Mouse (Mus musculus) hematopoietic stem cell, adult 5-6 weeks (primary cell): Measurements from ENCODE around the gene Ghrhr. TPM values are rescaled to one million over a fixed set of nuclear protein-coding genes. Genes with fewer than 3 reads are reported as not detected.

Experiments
- ATAC-seq, 2 experiments: fragments of 125-278 bp in 1 of 2; replicated peaks in 1 of 2; 2 replicates each; pipeline ENCODE4 v1.8.0; 2016 to 2017; ENCODE audit warnings: inconsistent platforms in 2 of 2, mild to moderate bottlenecking in 2 of 2, moderate number of reproducible peaks in 2 of 2, low read depth in 1 of 2, moderate TSS enrichment in 1 of 2; ENCODE audit not compliant: low FRiP score in 2 of 2, poor library complexity in 2 of 2, severe bottlenecking in 2 of 2, insufficient read depth in 1 of 2, low TSS enrichment in 1 of 2
- total RNA-seq: library from RNA; stranded (forward); fragments of 172-1452, 232-1000 nt; gene quantifications from 2 replicates; pipeline ENCODE4 v1.2.3, GENCODE M21; 2017

The Ghrhr gene
- total RNA-seq, 1 experiment from 2014 or later: not detected

DNA sequence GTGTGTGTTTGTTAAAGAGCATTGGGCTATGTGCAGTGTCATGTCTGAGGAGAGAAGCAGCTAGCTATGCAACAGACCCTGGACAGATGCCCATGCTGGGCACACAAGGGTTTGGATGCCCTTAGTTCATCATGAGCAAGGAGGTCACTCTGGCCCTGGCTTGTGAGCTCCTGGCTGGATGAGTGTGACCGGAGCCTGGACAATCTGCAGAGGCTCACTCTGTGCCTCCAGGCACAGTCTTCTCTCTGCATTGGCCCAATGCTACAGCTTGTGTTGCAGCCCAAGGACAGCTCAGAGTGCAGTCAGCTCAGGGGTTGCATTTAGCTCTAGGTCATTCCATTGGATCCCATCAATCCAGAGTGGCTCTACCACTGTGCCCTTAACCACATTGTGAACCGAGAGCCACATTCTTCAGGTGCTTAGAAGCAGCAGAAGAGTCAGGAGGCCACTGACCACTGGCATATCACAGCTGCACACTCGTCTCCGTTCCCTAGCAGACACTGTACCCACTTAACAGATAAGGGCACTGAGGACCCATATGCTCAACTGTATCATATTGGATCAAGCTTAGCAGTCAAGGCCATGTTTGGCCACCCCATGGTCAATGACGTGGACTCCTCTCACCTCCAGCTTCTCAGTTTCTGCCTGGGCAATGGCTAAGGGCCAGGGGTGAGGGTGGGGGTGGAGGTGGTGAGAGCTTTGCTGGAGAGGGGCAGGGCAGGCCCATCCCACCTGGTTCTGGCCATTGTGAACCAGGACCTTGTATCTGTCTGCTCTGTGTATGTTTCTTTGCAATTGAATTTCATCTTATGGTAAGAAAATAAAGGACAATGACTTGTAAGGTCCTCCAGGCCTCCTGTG lies 28.2 kb upstream of the Ghrhr start:
- no peak for ATAC-seq

DNA sequence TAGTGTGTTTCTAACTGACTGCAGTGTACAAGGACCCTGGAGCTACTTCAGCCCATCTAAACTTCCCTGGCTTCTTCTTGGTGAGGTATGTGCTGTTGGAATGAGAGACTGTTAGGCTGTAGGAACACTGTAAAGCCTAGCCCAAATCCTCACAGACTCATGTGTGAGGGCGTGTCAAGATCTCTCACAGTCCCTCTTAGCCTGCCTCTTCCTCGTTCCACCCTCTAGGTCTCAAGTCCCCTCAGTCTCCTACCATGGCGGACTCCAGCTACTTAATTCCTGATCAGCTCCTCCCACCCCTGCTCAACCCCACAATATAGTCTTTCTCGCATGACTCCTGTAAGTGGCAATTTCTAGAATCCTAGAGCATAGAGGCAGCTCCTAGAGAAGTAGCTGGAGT lies 26.9 kb upstream of the Ghrhr start:
- ATAC-seq: no peak

DNA sequence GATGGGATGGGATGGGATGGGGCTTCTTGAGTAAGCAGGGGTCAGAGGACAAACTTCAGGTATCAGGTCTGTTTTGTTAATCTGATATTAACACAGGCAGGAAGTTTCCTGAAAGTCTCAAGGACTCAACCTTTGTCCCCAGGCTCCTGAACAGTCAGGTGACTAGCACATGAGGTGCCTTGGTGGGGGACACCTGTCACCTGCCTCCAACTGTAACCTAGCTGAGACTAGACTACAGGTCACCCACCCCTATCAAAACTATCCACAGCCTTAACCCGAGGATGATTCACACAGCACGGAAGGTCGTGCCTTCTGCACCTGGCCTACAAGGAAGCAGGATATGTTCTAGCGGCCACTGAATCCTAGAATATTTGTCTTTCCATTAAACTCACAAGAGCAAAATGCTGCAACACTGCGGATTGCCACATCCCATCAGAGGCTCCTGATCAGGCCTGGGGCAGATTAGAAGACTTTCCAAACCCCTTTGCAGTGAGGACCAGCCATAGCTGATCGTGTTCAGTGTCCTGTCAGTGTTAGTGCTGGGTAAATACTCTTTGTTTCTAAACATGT lies 25.6 kb upstream of the Ghrhr start:
- ATAC-seq: no peak

DNA sequence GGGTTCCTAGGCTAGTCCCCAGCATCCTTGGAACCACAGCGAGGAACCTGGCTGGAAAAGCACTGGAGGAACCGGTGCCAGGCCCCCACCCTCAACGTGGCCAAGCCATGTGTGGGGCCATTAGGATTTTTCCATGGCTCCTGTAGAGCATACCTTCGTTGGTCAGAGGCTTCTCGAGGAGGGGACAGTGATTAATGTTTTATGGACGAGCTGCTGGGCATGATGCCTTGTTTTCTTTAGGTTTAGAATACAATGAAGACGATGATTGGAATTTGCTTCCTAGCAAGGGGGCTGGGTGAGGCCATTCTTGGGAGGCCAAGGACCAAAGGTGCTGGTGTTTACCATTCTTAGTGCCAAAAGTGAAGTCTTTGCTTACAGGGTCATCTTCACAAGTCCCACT lies 24.4 kb upstream of the Ghrhr start:
- no peak for ATAC-seq

DNA sequence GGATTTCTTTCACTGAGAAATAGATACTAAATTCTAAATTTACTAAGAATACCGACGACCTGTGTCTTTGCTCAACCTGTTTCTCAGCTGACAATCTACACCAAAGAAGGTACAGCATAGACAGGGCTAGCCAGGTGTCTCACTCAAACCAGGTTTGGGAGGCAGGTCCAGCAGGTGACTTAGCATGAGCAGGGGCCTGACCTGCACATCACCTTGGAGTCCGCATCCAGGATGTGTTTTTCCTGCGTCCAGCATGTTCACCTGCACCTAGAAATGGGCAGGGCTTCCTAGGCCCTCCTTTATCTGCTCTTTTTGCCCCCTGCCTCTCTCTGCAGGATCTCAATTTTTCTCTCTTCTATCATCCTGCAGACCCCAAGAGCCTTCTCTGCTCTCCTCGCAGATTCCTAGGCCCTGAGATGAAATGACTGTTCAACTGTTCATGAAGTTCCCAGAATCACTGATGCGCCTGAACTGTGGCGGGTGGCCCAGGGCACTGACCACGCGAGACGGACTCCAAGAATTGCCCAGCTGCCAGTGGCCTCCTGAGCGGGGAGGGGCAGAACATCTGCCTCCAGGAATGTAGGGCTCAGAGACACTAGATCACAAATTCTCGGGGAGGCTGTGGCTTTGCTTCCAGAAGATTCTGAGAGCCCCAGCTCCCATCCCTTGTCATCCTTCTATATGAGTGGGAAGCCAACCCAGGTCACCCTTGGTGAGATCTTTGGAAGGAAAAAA lies 22.2 kb upstream of the Ghrhr start:
- no peak for ATAC-seq

DNA sequence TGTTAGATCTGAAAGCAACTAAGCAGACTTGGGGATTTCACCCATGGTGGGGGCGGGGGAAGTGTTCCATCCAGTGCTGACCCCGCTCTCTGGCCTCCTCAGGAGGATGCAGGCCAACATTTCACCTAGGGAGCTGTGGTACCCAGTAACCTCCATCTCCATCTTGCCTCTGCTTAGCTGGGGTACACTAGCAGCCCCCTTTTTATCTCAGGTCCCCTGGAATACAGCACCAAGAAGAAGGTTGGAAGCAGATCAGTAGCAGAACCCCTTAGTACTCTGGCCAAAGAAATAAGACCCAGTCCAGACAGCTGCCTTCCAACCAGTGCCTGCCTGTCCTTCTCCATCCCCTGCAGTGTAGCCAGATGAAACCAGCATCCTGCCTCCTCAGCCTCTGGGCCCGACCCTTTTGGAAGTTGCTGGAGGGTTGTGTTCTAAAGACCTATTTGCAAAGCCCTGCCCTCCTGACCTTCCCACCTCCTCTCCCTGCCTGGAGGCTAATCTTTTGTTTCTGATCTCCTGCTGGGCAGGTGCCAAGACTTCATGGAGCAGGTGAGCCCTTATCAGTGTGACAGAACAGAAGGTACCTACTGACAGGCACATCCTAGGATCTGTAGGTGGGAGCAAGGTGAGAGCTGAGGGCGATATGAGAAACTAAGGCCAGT lies 21.5 kb upstream of the Ghrhr start:
- ATAC-seq: no peak

DNA sequence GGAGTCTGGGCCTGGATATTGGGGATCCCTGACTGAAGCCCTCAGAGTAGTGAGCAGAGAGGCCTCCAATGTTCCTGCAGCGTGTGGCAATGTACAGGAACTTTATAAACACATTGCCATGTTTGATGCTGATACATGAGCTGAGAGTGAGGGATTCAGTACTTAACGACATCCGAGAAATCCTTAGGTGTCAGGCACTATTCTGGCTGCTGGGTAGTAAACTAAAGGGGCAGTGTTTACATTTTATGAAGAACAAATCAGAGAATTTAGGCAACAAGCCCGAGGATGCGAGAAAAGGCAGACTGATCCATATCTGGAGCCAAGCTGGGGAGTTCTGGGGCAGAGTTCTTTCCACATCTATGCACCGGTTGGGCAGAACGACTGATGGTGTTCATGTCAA lies 20.5 kb upstream of the Ghrhr start:
- ATAC-seq: no peak

DNA sequence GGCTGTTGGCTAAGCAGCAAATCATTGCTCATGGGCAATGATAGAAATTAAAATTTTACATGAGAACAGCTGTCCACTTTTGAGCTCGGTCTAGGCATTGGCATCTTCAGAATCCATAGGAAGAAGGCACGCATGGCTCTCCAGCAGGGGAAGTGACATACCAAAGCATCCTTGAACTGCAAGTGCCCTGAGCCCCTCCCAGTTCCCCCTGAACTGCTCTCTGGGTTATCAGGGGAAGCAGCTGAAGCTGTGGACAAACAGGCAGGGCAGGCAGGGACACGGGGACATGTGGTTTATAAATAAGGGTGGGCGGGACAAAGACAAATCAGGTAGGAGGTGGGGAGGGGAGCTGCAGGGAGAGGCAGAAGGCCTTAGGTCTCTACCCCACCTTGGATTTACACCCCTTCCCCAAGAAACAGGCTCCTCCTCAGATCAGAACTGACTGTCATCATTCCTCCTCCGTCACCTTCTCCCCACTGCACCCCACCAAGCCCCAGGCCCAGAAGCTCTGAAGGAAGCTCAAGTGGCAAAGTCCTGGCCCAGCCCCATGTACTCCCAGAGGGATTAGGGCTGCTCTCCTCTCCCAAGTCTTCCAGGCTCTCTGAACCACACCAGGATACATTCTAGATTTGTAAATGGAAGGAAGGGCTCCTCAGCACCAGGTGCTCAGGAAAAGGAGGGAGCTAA lies 19.9 kb upstream of the Ghrhr start:
- ATAC-seq: peak; percentile 73 to 82

DNA sequence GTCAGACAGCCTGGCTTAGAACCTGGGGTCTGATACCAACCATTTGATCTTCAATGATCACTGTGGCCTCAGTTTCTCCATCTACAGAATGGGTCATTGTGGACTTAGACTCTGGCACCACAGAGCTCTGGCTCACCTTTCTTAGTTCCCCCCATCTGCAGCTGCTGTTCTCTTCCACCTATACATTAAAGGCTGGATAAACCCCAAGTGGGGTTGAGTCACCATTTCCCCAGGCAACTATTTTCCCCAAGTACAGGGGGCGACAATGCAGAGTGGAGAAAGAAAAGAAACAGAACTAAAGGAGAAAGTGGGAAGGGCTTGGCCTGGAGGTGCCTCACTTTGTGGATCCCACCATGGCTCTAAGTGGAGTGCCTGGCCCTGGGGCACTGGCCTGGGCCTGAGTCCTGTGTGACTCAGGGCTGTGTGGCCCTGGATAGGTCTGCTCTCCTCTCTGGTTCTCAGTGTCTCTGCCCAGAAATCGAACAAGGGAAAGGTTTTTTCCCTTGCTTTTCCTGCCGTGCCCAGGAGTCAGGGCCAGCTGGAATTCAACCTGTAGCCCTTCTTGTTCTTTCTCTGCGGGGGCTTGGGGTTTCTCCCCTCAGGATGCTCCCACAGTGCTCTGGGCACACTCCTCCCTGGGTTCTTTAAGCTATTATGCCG lies 19.0 kb upstream of the Ghrhr start:
- ATAC-seq: no peak

DNA sequence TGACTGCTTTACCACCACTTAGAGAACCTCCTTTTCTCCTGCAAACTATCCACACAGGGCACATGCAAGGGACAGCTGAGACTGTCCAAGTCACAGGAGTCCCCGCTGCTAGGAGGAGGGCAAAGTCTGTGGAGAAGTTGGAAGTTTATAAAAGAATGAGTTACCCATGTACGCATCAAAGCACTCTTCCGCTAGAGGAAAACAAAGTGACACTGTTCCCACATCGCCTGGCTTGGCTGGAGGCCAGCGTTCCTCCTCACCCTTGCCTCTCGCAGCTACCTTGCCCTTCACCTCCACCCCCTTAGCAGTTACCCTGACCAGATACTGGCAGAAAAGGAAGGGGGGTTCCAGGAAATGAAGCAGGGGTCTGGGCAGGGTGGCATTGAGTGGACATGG lies 18.5 kb upstream of the Ghrhr start:
- no peak for ATAC-seq

DNA sequence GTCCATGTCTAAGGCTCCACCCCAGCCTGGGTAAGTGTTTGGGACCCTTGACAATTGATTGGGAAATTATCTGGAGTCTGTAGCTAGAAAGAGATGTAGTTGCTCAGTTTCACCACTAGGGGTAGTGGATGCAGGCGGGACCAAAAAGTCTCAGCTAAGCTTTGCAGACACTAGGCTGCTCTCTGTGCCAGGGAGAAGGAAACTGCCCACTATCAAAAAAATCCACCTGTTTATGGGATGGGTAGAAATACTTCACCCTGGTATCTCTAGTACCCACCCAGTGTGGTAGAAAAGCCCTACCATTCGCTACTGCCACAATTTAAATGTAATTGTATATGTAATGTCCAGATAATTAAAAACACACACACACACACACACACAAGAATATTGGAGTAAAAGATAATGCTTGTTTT lies 17.4 kb upstream of the Ghrhr start:
- peak; percentile 28 to 59; a peak in 2 of 4 replicates for ATAC-seq

DNA sequence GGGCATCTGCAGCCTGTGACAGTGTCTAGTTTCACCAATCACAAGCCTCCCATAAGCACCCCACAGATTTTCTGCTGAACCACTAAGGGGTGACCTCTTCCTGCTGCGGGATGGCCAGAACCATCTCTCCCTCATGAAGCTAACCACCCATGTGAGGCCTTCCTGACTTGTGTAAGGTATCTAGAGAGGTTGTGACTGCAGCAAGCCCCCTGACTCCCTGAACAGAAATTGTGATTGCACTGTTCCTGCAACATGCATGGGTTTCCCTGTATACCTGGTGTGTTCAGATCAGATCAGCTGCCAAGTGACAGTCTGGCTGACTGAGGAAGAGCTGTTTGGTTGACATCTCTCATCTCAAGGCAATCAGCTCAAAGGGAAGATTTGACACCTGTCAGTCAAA lies 13.4 kb upstream of the Ghrhr start:
- no peak for ATAC-seq

DNA sequence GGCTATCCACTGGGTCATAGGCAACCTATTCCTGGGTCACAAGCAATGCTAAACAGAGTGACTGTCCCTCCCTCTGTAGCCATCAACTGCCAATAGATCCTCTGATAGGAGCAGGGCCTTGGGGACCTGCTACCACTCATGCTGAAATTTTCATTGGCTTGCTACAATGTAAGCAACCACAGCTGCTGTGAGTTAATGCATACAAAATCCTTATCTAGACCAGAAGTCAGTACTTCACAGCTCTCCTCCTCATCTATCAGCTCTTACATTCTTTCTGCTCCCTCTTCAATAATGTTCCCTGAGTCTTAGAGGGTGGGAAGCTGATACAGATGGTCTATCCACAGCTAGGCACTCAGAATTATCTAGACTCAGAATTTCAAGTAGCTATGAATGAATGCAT lies 9.0 kb upstream of the Ghrhr start:
- ATAC-seq: no peak

DNA sequence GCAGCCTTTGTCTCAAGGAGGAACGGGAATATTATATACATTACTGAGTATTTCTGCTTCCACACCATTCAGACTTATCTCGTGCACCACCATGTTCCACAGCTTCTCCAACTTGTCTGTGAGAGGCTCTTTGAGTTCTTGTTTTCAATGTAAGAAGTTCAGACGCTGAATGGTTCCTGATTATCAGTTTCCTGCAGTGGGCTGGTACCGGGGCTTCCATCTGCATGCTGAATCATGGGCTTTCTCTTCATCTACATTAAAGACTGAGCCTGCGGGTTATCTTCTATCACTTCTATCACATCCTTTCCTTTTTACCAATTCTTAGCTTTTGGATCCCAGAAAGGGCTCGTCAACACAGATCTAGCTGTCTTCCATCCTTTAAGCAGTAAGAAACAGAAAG lies 5.3 kb upstream of the Ghrhr start:
- peak; percentile 62 to 64; a peak in 2 of 4 replicates for ATAC-seq

DNA sequence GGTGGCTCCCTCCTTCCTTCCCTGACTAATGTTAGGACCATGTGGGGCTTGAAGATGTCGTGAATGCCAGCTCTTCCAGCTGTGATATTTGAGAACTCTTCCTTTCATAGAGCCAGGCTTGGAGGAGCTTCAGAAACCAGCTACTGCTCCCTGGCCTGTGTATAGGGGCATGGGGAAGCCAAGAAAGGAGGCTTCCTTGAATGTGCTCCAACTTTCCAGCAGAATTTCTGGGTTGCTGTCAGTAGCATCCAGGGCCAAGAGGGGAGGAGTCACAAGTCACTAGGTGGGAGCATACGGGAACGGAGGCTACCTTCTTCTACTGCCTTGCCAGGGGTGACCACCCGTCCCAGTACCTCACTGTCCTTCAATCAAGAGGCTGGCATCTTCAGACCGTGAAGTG lies 416 bp downstream of the Ghrhr start:
- no peak for ATAC-seq

DNA sequence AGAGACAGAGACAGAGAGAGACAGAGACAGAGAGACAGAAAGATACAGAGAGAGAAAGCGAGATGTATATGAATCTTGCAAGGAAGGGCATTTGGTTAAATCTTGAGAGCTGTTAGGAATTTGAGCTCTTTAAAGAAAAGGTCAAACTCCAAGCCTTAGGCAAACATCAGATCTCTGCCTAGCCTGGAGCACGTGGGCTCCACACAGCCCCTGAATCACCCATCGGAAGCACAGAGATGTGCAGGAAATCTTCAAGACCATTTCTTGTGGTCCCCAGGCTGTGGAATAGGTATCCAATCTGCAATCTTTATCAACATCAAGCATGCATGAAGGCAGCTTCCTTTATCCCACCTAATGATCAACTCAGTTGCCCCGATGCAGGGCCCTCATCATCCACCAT lies 1.4 kb downstream of the Ghrhr start:
- ATAC-seq: no peak
